ENCODE assay signal across 8 mouse cellular contexts in the genomic region with DNA sequence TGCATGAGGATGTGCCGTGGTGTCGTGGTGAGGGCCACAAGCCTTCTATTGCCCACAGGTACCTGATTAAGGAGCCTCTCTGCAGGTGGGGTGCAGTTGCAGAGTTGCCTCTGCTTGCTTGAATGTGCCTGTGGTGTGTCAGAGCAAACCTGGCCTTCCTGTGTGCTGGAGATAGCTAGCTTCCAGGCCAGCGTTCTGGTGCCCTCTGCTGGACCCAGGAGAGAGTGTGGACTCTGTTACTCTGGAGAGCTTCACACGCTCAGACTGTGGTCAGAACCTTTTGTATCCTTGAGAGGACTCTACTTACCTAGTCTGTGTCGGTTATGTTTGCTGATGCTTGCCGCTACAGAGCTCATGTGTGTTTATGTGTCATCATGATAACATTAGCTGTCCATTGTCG. TPM values are rescaled to one million over a fixed set of nuclear protein-coding genes. Genes with fewer than 3 reads are reported as not detected.
DNase-seq lines count a peak whose midpoint lies in the region; ATAC-seq lines count a peak whose summit lies in the region.

No protein-coding gene starts in this region.

- H3K27ac ChIP-seq in forebrain, embryonic 12.5 days, result no peak overlapping the region

- DNase-seq in brain, embryonic 18.5 days (ENCODE audit: low read depth, low spot score), result peak; percentile 34
- DNase-seq in heart, postnatal 14 days, result peak; percentile 83 to 88
- DNase-seq in kidney, postnatal 4 days, result peak; percentile 92 to 93
- DNase-seq in lung, adult 18-20 months, result peak; percentile 83 to 85
- DNase-seq in ovary, postnatal 10 days (ENCODE audit: low spot score), result peak; percentile 44
- peak; percentile 75 for DNase-seq in thymus, postnatal 14 days

- peaks cover 14% of the 10 kb centered on the region for H3K4me1 ChIP-seq in forebrain, embryonic 12.5 days

- H3K27me3 ChIP-seq in forebrain, embryonic 12.5 days, result no peaks in the 10 kb centered on the region

- WGBS in forebrain, embryonic 12.5 days, result 47% methylated on average over 7 of the region's 7 CpGs

- H3K36me3 ChIP-seq in forebrain, embryonic 12.5 days (replicated peaks), result peaks cover 77% of the 10 kb centered on the region

- no peaks in the 10 kb centered on the region for H3K9me3 ChIP-seq in forebrain, embryonic 12.5 days

- H3K9ac ChIP-seq in forebrain, embryonic 12.5 days, result no peak overlapping the region

- intact Hi-C loops in heart, postnatal 14 days (cut with DNase I), result loop anchor here (2.0 kb wide), 1 partner anchor 74 kb away; a partner anchor contains a TSS

- H3K4me3 ChIP-seq in forebrain, embryonic 12.5 days (replicated peaks), result no peak overlapping the region

- peak; percentile 54 for ATAC-seq in CD4-positive, CD25-positive, alpha-beta regulatory T cell, adult 4 months
- ATAC-seq in forebrain, embryonic 12.5 days (ENCODE audit: low FRiP score), result peak; percentile 69; the same call in 1 of the 2 replicates

- no peak overlapping the region for H3K4me2 ChIP-seq in forebrain, embryonic 12.5 days

RNA-seq across cellular contexts. Expression of a gene that starts 14.4 kb away (rescaled TPM):
- polyA plus RNA-seq in CD4-positive, CD25-positive, alpha-beta regulatory T cell, adult 4 months (2017; shearing (Covaris generic)), result 10 to 100 TPM; 12.6 to 16.2 TPM
- 45.8 and 47.3 TPM in 2 replicates for polyA plus RNA-seq in forebrain, embryonic 12.5 days (2016; fragmentation: Nextera tagmentation; extraction: Ambion mirVana)
- 1 to 10 TPM; 2.4 to 3.2 TPM for total RNA-seq in heart, postnatal 14 days (2021)

RNA-seq across cellular contexts. Expression of a gene that starts 28.4 kb away (rescaled TPM):
- polyA plus RNA-seq in CD4-positive, CD25-positive, alpha-beta regulatory T cell, adult 4 months (2017; shearing (Covaris generic)), result under 1 TPM in 1 of 2 experiments, not detected in 1; 0.46 TPM
- 86.0 and 104 TPM in 2 replicates for polyA plus RNA-seq in forebrain, embryonic 12.5 days (2016; fragmentation: Nextera tagmentation; extraction: Ambion mirVana)
- total RNA-seq in heart, postnatal 14 days (2021), result 1 to 10 TPM; 5.7 to 6.7 TPM

Comparison
In these comparisons a context has a peak if more than half of its experiments do, and no peak if none do; other contexts are left out.
1. DNase-seq: peak in every context shown above with its lines; median percentile 92 in kidney, postnatal 4 days; 86 in heart, postnatal 14 days; 84 in lung, adult 18-20 months; 75 in thymus, postnatal 14 days; 44 in ovary, postnatal 10 days; 34 in brain, embryonic 18.5 days.
2. RNA of a gene that starts 28.4 kb away (polyA plus RNA-seq): 86.0 to 104 TPM in forebrain, embryonic 12.5 days; 0.46 TPM in CD4-positive, CD25-positive, alpha-beta regulatory T cell, adult 4 months; every median in the first group is over 10 times any median in the second.